Mouse (Mus musculus) midbrain, postnatal 0 days (tissue): Measurements from ENCODE around the gene Mat1a. TPM values are rescaled to one million over a fixed set of nuclear protein-coding genes. Genes with fewer than 3 reads are reported as not detected.
A peak's percentile ranks its signal among the peaks of the same experiment; 100 is the strongest.

Source experiments
- ATAC-seq: fragments of 200-750 bp; cut with Nextera tagmentation; 2 replicates; pipeline ENCODE4 v1.8.0; 2017; ENCODE audit warnings: moderate number of reproducible peaks, mild to moderate bottlenecking, moderate TSS enrichment, moderate library complexity; ENCODE audit not compliant: low FRiP score
- DNase-seq: peaks from one replicate; pipeline ENCODE4 v3.0.0-alpha.2; 2015; ENCODE audit warnings: low spot score
- H3K27ac ChIP-seq: fragments of 300-500 bp; sonication (generic); 2 replicates; pipeline ENCODE4 v1.5.1; 2014; ENCODE audit warnings: low read depth, mild to moderate bottlenecking, low read length, mixed read lengths
- H3K27me3 ChIP-seq: fragments of 300-500 bp; sonication (generic); 2 replicates; pipeline ENCODE4 v1.6.1; 2014; ENCODE audit warnings: low read length, control low read depth, mixed read lengths; ENCODE audit not compliant: insufficient read depth
- H3K36me3 ChIP-seq: fragments of 300-500 bp; sonication (generic); 2 replicates; pipeline ENCODE4 v1.6.1; 2014; ENCODE audit warnings: low read length, control low read depth, mixed read lengths; ENCODE audit not compliant: insufficient read depth
- H3K4me1 ChIP-seq: fragments of 300-500 bp; sonication (generic); 2 replicates; pipeline ENCODE4 v1.6.1; 2014; ENCODE audit warnings: mild to moderate bottlenecking, control low read depth, antibody characterized with exemption, low read length, mixed read lengths; ENCODE audit not compliant: insufficient read depth
- H3K4me2 ChIP-seq: fragments of 300-500 bp; sonication (generic); 2 replicates; pipeline ENCODE4 v1.6.1; 2014; ENCODE audit warnings: low read depth, mild to moderate bottlenecking, low read length, mixed read lengths; ENCODE audit not compliant: poor library complexity, severe bottlenecking
- H3K4me3 ChIP-seq: fragments of 300-500 bp; sonication (generic); 2 replicates; pipeline ENCODE4 v1.5.1; 2014; ENCODE audit warnings: low read depth, mild to moderate bottlenecking, low read length, moderate library complexity
- H3K9ac ChIP-seq: fragments of 300-500 bp; sonication (generic); replicated peaks from 2 replicates; pipeline ENCODE4 v1.6.1; 2014; ENCODE audit warnings: mild to moderate bottlenecking, low read length, moderate library complexity, mixed read lengths; ENCODE audit not compliant: poor library complexity, severe bottlenecking
- H3K9me3 ChIP-seq: fragments of 300-500 bp; sonication (generic); 2 replicates; pipeline ENCODE4 v1.6.1; 2016; ENCODE audit warnings: low read length, control low read depth
- CTCF ChIP-seq: IDR thresholded peaks from 2 replicates; pipeline ENCODE4 v1.5.1; 2016; ENCODE audit warnings: antibody characterized with exemption, mild to moderate bottlenecking
- WGBS: fragments of 180-500 bp; shearing (Covaris S2); extraction: QIAGEN DNeasy Blood & Tissue Kit; methylation state at CpG from one replicate; pipeline ENCODE4 v1.1.7; 2014; 5-methylcytosine and 5-hydroxymethylcytosine counted together
- polyA plus RNA-seq: library from polyadenylated mRNA; unstranded; fragments of >200 nt; fragmentation: Nextera tagmentation; extraction: Ambion mirVana; gene quantifications from 2 replicates; pipeline ENCODE4 v1.2.1, GENCODE M21; 2015
- total RNA-seq: library from RNA; depleted of rRNA; stranded (reverse); fragments of >200 nt; gene quantifications from 2 replicates; pipeline ENCODE4 v1.2.3, GENCODE M21; 2014

Gene Mat1a
- total and polyA plus RNA-seq, 2 experiments from 2014 or later: not detected

DNA sequence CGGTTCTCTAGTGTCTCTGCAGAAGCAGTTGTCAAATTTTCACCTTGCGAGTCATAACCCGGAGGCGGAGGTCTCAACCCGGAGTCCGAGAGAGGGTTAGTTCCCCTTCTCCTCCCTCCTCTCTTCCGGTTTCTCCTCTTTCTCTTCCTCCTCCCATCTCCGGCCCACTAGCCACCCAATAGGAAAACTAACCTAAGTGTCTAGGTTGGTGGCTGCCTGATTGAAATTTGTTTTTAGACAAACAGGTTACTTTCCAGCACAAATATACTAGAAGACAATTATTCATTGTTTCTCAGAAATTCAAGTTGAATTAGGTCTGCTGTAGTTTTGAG lies 31.9 kb upstream of the Mat1a start:
- H3K27ac ChIP-seq: no peak overlapping the region
- H3K27me3 ChIP-seq: no peaks in the 10 kb centered on the region
- no peaks in the 10 kb centered on the region for H3K4me1 ChIP-seq
- DNase-seq (no peak), ATAC-seq (no peak; the same call in 1 of the 2 replicates)
- H3K9me3 ChIP-seq: no peaks in the 10 kb centered on the region
- peak overlapping the region; percentile 80 for H3K4me2 ChIP-seq
- no peak overlapping the region for H3K9ac ChIP-seq
- H3K4me3 ChIP-seq: peak overlapping the region; percentile 43
- WGBS: 0% methylated on average over 8 of the region's 8 CpGs
- H3K36me3 ChIP-seq: no peaks in the 10 kb centered on the region
- no peak for TF ChIP-seq CTCF

DNA sequence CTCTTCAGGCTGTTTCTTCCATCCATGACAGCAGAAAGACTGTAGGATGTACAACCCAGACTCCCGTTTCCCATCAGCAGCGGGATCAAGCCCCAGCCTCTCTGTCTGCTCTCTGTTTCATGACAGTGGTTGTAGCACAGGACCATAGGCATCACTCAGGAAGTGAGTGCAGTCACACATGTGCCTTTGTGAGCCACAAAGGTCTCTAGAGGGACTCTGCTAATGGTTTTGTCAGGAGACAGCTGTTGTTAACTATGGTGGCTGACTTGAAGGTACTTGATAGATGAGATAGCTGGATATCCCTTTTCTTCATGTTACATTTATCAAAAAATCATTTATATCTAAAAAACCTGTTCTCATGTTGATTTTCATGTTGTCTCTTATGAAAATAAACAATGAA lies 22.4 kb upstream of the Mat1a start:
- TF ChIP-seq CTCF: no peak
- Histone ChIP-seq H3K27me3 (no peaks in the 10 kb centered on the region), H3K9me3 (no peaks in the 10 kb centered on the region), H3K4me2 (no peak overlapping the region), H3K9ac (no peak overlapping the region), H3K36me3 (no peaks in the 10 kb centered on the region), H3K4me3 (no peak overlapping the region), H3K27ac (no peak overlapping the region), H3K4me1 (no peaks in the 10 kb centered on the region)
- 92% methylated on average over 2 of the region's 2 CpGs for WGBS
- DNase-seq (no peak), ATAC-seq (no peak)

- WGBS: 79% methylated on average over 1 of the region's 1 CpGs
- Histone ChIP-seq H3K4me1 (no peaks in the 10 kb centered on the region), H3K27me3 (no peaks in the 10 kb centered on the region), H3K36me3 (no peaks in the 10 kb centered on the region), H3K9ac (no peak overlapping the region), H3K4me2 (no peak overlapping the region), H3K27ac (no peak overlapping the region), H3K9me3 (no peaks in the 10 kb centered on the region), H3K4me3 (no peak overlapping the region)
- DNase-seq: no peak
- no peak for ATAC-seq
- peak; percentile 30 for TF ChIP-seq CTCF
These were observed 17.3 kb upstream of the Mat1a start for GRCm38 (mm10) chr14:41087509-41087908.

- Histone ChIP-seq H3K36me3 (no peaks in the 10 kb centered on the region), H3K4me3 (no peak overlapping the region), H3K4me2 (no peak overlapping the region), H3K9ac (no peak overlapping the region), H3K27me3 (no peaks in the 10 kb centered on the region), H3K4me1 (no peaks in the 10 kb centered on the region), H3K27ac (no peak overlapping the region), H3K9me3 (no peaks in the 10 kb centered on the region)
- 48% methylated on average over 8 of the region's 8 CpGs for WGBS
- DNase-seq (no peak), ATAC-seq (no peak)
- peak; percentile 54 for TF ChIP-seq CTCF
These were observed 14.1 kb upstream of the Mat1a start for GRCm38 (mm10) chr14:41090777-41091176.

- DNase-seq (peak; percentile 30), ATAC-seq (0 out of 2 replicates have a peak, but pooled peaks have one; percentile 42)
- TF ChIP-seq CTCF: peak; percentile 81
- H3K4me2 ChIP-seq: no peak overlapping the region
- H3K36me3 ChIP-seq: no peaks in the 10 kb centered on the region
- no peak overlapping the region for H3K9ac ChIP-seq
- no peak overlapping the region for H3K4me3 ChIP-seq
- H3K9me3 ChIP-seq: no peaks in the 10 kb centered on the region
- no peaks in the 10 kb centered on the region for H3K4me1 ChIP-seq
- no peaks in the 10 kb centered on the region for H3K27me3 ChIP-seq
- H3K27ac ChIP-seq: no peak overlapping the region
- 57% methylated on average over 1 of the region's 1 CpGs for WGBS
These were observed 10.7 kb upstream of the Mat1a start for GRCm38 (mm10) chr14:41094114-41094513.

DNA sequence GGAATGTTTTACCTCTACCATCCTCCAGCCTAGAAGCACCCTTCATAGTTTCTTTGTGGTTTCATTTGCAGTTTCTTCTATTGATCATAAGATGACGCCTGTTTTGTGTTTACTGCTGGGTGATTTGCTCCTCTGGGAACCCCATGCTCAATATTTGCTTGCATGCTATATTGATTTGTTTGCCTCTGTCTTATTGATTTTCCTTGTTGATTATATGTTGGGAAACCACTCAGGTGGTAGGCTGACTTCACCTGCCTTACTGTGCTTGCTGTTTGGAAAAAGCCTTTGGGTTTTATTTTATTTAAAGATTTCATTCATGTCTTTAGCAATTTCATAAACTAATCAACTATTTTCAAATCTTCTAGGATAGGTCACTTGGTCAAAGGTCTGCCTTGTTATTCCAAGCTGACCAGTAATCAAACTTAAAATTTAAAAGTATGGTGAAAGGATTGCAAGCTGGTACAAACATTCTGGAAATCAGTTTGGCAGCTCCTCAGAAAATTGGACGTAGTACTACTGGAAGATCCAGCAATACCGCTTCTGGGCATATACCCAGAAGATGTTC lies 8.5 kb upstream of the Mat1a start:
- H3K4me2 ChIP-seq: no peak overlapping the region
- no peak for TF ChIP-seq CTCF
- DNase-seq (no peak), ATAC-seq (no peak)
- no peaks in the 10 kb centered on the region for H3K36me3 ChIP-seq
- WGBS: 86% methylated on average over 3 of the region's 3 CpGs
- H3K9ac ChIP-seq: no peak overlapping the region
- H3K4me1 ChIP-seq: no peaks in the 10 kb centered on the region
- no peaks in the 10 kb centered on the region for H3K27me3 ChIP-seq
- H3K27ac ChIP-seq: no peak overlapping the region
- H3K4me3 ChIP-seq: no peak overlapping the region
- no peaks in the 10 kb centered on the region for H3K9me3 ChIP-seq
